Mouse (Mus musculus) kidney, adult 9 months (tissue): ENCODE measurements around the gene Tent5b.

Experiments used
- DNase-seq: peaks from one replicate; pipeline ENCODE4 v3.0.0; 2022

Gene Tent5b

GRCm38 (mm10) chr4:133504300-133504699 lies 24.4 kb downstream of the Tent5b start:
- no peak for DNase-seq

GRCm38 (mm10) chr4:133504755-133505485 lies 25.0 kb downstream of the Tent5b start:
- no peak for DNase-seq

DNA sequence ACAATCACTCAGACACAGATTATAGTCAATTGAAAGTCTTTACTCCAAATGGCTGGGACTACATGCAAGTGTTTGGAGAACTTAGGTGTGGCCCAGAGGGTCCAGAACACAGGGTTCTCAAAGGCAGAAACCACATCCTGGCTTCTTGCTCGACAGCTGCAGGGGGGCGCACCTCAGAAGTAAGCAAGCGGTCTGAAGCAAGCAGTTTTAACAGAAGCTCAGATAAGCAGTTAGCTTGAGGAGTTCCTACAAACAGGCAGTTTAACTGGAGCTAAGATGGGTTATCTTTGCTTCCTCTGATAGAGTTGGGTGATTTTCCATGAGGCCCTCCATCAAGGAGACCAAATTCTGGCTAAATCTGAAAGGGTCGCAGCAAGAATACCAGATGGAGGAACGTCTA lies 26.6 kb downstream of the Tent5b start:
- no peak for DNase-seq

DNA sequence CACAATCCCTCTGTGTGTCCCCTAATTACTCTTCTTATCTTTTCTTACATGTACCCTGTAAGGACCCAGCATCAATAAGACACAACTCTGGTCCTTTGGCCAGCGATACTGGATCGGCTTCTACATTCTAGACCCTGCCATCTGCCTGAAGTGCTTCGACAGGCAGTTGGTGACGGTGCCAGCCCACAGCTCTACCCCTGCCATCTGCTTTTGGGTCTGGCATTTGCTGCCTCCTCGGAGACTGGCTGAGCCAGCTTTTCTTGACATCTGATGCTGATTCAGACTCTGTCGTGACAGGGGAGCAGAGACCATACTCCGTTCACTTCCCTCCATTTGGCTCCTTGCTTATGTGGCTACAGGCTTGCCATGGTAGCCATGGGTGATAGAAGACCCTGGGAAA lies 29.1 kb downstream of the Tent5b start:
- no peak for DNase-seq

DNA sequence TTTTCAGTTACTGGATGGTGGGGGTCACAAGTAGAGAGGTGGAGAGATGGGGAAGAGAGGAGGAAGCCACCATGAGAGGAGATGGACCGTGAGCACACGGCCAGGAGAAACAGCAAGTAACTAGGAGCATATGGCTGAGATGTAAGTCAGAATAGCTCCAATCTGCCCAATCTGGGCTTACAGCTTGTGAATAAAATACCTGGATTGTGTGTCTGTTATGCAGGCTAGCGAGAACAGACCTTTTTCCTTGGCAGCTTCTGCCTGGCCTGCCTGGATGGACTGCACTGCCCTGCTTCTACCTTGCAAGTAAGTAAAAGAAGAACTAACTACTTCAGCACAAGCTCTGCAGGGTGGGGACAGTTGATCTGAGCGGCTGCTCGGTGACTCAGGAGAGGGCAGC lies 31.1 kb downstream of the Tent5b start:
- DNase-seq = no peak

- peak; percentile 65 for DNase-seq
Observed at GRCm38 (mm10) chr4:133512511-133512910, 32.6 kb downstream of the Tent5b start.

- DNase-seq = peak; percentile 91
Observed at GRCm38 (mm10) chr4:133512972-133513371, 33.0 kb downstream of the Tent5b start.

GRCm38 (mm10) chr4:133518601-133519368 lies 38.9 kb downstream of the Tent5b start, which contains the start of gene Kdf1:
Gene Kdf1 (plus strand): TSS chr4:133518963.
- DNase-seq = peak; percentile 85

- no peak for DNase-seq
Observed at GRCm38 (mm10) chr4:133519369-133519665, 39.4 kb downstream of the Tent5b start.

DNA sequence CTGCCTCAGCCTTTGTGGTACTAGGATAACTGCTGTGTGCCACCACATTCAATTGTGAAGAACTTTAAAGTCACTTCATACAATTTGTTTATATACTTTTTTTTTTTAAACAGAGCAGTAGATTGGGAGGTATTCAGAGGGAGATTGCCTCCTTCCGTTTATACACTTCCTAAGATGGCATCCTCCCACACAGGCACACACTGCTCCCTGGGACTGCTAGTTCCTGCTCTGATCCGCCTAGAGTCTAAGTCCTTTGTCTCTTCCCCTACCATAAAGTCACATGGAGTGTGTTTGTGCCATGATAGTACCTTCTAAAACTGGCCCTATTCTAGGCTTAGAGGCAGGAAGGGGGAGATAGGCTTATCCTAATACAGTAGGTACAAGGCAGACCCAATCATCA lies 41.6 kb downstream of the Tent5b start:
- no peak for DNase-seq

DNA sequence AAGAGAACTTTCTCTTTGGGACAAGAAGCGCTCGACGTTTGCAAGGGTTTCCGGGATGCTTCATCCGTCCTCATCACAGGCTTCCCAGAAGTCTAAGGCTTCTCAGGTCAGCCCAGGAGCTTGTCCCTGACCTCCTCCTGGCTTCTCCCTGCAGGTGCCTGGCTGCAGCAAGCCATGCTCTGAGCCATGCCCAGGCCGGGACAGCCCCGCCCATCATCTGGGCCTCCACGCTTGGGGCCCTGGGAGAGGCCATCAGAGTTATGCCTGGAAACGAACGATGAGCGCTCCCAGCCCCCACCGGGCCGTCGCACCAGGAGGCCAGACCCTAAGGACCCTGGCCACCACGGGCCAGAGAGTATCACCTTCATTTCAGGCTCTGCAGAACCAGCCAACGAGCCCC lies 47.9 kb downstream of the Tent5b start:
- no peak for DNase-seq

GRCm38 (mm10) chr4:133532777-133533176 lies 52.8 kb downstream of the Tent5b start:
- peak; percentile 34 for DNase-seq

GRCm38 (mm10) chr4:133536081-133536480 lies 56.1 kb downstream of the Tent5b start:
- DNase-seq = peak; percentile 59

DNA sequence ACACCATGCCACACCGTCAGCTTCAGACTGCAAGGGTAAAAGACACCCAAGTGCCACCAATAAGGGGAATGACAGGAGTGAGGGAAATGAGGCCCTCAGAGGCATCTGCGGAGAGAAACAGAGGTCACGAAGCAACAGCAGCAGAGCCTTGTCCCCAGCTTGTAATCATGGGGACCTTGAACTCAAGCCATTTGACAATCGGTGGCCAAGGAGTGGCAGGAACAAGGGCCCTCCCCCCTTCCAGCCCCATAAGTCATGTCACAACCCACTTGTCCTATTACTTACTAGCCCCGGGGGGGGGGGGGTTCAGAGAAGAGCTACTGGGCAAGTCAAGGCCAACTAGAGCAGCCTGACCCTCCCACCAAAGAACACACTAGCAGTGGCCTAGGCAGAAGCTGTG lies 56.7 kb downstream of the Tent5b start:
- no peak for DNase-seq
